Mouse (Mus musculus) midbrain, embryonic 11.5 days (tissue): ENCODE results near the gene Tac4. TPM values are rescaled to one million over a fixed set of nuclear protein-coding genes. Genes with fewer than 3 reads are reported as not detected.

Experiments used
- ATAC-seq: fragments of 200-750 bp; cut with Nextera tagmentation; 2 replicates; pipeline ENCODE4 v1.8.0; 2017; ENCODE audit warnings: moderate TSS enrichment, moderate library complexity; ENCODE audit not compliant: low FRiP score
- DNase-seq: peaks from one replicate; pipeline ENCODE4 v3.0.0; 2015; ENCODE audit warnings: low spot score; ENCODE audit errors: missing footprints
- H3K27ac ChIP-seq: fragments of 300-500 bp; sonication (generic); 2 replicates; pipeline ENCODE4 v1.5.1; 2014; ENCODE audit warnings: low read depth, low read length
- H3K27me3 ChIP-seq: fragments of 300-500 bp; sonication (generic); 2 replicates; pipeline ENCODE4 v1.6.1; 2014; ENCODE audit warnings: mild to moderate bottlenecking, low read length, moderate library complexity, mixed read lengths; ENCODE audit not compliant: control insufficient read depth, insufficient read depth
- H3K36me3 ChIP-seq: fragments of 300-500 bp; sonication (generic); 2 replicates; pipeline ENCODE4 v1.6.1; 2014; ENCODE audit warnings: mild to moderate bottlenecking, low read length, moderate library complexity, mixed read lengths; ENCODE audit not compliant: control insufficient read depth, insufficient read depth
- H3K4me1 ChIP-seq: fragments of 300-500 bp; sonication (generic); 2 replicates; pipeline ENCODE4 v1.6.1; 2014; ENCODE audit warnings: low read length; ENCODE audit not compliant: control insufficient read depth, insufficient read depth
- H3K4me2 ChIP-seq: fragments of 300-500 bp; sonication (generic); 2 replicates; pipeline ENCODE4 v1.6.1; 2014; ENCODE audit warnings: mild to moderate bottlenecking, moderate library complexity
- H3K4me3 ChIP-seq: fragments of 300-500 bp; sonication (generic); 2 replicates; pipeline ENCODE4 v1.5.1; 2014; ENCODE audit warnings: low read depth, low read length
- H3K9ac ChIP-seq: fragments of 300-500 bp; sonication (generic); 2 replicates; pipeline ENCODE4 v1.6.1; 2014; ENCODE audit warnings: low read length
- H3K9me3 ChIP-seq: fragments of 300-500 bp; sonication (generic); 2 replicates; pipeline ENCODE4 v1.6.1; 2016; ENCODE audit warnings: low read length; ENCODE audit not compliant: control insufficient read depth
- WGBS: fragments of 180-500 bp; shearing (Covaris S2); extraction: QIAGEN DNeasy Blood & Tissue Kit; methylation state at CpG from one replicate; pipeline ENCODE4 v1.1.7; 2014; 5-methylcytosine and 5-hydroxymethylcytosine counted together
- polyA plus RNA-seq: library from polyadenylated mRNA; unstranded; fragments of >200 nt; fragmentation: Nextera tagmentation; extraction: Ambion mirVana; gene quantifications from 2 replicates; pipeline ENCODE4 v1.2.1, GENCODE M21; 2014

Tac4 gene
- polyA plus RNA-seq, 1 experiment from 2014 or later: not detected

- H3K4me1 ChIP-seq: peaks cover 4% of the 10 kb centered on the region; the same call in 1 of the 2 replicates
- peak; percentile 71 for ATAC-seq
- no peaks in the 10 kb centered on the region for H3K9me3 ChIP-seq
- 6% methylated on average over 24 of the region's 24 CpGs for WGBS
- no peak overlapping the region for H3K4me3 ChIP-seq
- H3K9ac ChIP-seq: no peak overlapping the region
- H3K36me3 ChIP-seq: no peaks in the 10 kb centered on the region
- H3K4me2 ChIP-seq: peak overlapping the region; percentile 17; the same call in 1 of the 2 replicates
- peak; percentile 98 for DNase-seq
- H3K27me3 ChIP-seq: peaks cover 7% of the 10 kb centered on the region; the same call in 1 of the 2 replicates
- H3K27ac ChIP-seq: no peak overlapping the region
These were observed 29.5 kb upstream of the Tac4 start for GRCm38 (mm10) chr11:95231688-95232328.

DNA sequence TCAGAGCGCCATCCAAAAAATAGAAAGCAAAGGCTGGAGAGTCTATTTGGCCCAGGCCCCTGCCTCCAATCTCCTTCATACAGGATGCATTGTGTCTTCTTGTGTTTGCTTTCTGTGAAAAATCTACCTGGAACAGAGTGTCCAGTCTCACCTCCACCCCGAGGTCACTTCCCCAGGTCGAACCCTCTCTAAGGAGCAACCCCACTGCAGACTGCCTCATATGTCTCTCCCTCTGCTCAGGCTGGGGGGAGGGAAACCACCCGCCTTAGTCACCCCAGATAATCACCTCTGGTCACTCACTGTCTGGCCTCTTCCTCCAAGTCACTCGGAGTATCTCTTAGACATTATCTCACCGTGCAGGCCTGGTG is 29.0 kb upstream of the Tac4 start:
- Histone ChIP-seq H3K4me2 (no peak overlapping the region), H3K4me1 (peaks cover 4% of the 10 kb centered on the region; the same call in 1 of the 2 replicates), H3K27me3 (peaks cover 7% of the 10 kb centered on the region; the same call in 1 of the 2 replicates), H3K27ac (no peak overlapping the region), H3K9me3 (no peaks in the 10 kb centered on the region), H3K4me3 (no peak overlapping the region), H3K36me3 (no peaks in the 10 kb centered on the region), H3K9ac (no peak overlapping the region)
- DNase-seq: peak; percentile 31
- ATAC-seq: peak; percentile 57
- WGBS: 36% methylated on average over 6 of the region's 6 CpGs

DNA sequence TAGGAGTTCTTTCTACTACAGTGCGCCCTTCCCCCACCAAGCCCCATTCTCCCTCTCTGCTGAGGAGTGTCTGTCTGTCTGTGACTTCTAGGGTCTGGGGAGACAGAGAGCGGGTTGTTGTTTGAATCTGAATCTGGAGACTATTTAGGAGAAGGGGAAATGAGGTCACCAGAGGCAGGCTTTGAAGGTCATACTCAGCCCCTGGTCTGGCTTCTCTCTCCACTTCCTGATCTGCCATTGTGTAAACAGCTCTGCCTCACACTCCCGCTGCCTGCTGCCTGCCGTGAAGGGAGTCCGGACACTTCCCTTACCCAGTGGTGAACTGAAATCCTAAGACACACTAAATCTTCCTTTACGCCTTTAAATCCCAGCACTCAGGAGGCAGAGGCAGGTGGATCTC is 22.9 kb upstream of the Tac4 start:
- Histone ChIP-seq H3K27ac (no peak overlapping the region), H3K4me1 (no peaks in the 10 kb centered on the region), H3K4me2 (no peak overlapping the region), H3K27me3 (no peaks in the 10 kb centered on the region; the same call in 1 of the 2 replicates), H3K9me3 (no peaks in the 10 kb centered on the region), H3K4me3 (no peak overlapping the region), H3K9ac (no peak overlapping the region), H3K36me3 (no peaks in the 10 kb centered on the region)
- WGBS: 73% methylated on average over 6 of the region's 6 CpGs
- DNase-seq (peak; percentile 81), ATAC-seq (no peak)

DNA sequence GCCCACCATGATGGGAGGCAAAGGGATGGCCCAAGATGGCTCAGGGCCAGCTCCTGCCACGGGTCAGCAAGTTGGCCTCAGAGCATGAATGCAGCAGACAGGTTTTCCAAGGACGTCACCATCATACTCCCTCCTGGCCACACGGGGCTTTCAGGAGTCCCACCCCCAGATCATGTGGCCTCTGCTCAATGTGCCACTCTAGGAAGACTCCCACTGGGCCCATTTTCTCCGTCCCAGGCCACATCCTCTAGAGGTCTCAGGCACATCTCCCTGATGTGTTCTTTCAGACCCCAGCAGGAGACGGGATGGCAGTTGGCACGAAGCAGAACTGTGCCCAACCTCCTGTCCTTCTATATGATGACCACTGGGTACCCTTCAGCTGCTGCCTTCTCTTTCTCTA is 18.7 kb upstream of the Tac4 start:
- ATAC-seq (no peak), DNase-seq (peak; percentile 73)
- no peak overlapping the region for H3K4me3 ChIP-seq
- H3K4me2 ChIP-seq: no peak overlapping the region
- no peak overlapping the region for H3K9ac ChIP-seq
- H3K4me1 ChIP-seq: no peaks in the 10 kb centered on the region
- no peaks in the 10 kb centered on the region for H3K36me3 ChIP-seq
- H3K27ac ChIP-seq: no peak overlapping the region
- no peaks in the 10 kb centered on the region for H3K27me3 ChIP-seq
- no peaks in the 10 kb centered on the region for H3K9me3 ChIP-seq
- 70% methylated on average over 6 of the region's 6 CpGs for WGBS

DNA sequence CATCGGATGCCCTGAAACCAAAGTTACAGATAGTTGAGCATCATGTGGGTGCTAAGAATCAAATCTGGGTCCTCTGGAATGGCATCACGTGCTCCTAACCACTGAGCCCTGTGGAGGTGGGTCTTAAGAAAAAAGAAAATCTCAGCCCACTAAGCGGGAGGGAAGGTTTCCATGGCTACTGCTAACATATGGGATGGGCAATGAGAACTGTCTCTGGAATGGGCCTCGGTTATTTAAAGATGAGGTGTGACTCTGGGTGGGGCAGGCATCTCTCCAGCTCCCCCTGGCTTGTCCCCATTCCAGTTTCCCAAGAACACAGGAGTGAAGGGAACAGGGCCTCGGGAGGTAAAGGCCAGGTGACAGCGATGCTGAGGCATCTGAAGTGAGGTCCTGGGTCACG is 15.9 kb upstream of the Tac4 start:
- H3K4me1 ChIP-seq: no peaks in the 10 kb centered on the region
- no peak overlapping the region for H3K27ac ChIP-seq
- ATAC-seq (no peak), DNase-seq (no peak)
- no peak overlapping the region for H3K4me3 ChIP-seq
- no peaks in the 10 kb centered on the region for H3K36me3 ChIP-seq
- H3K9me3 ChIP-seq: no peaks in the 10 kb centered on the region
- no peak overlapping the region for H3K9ac ChIP-seq
- no peaks in the 10 kb centered on the region for H3K27me3 ChIP-seq
- WGBS: 72% methylated on average over 7 of the region's 7 CpGs
- H3K4me2 ChIP-seq: no peak overlapping the region

GRCm38 (mm10) chr11:95247065-95247464 is 14.3 kb upstream of the Tac4 start:
- 0 out of 2 replicates have a peak overlapping the region, but pooled peaks have one; percentile 2 for H3K9ac ChIP-seq

DNA sequence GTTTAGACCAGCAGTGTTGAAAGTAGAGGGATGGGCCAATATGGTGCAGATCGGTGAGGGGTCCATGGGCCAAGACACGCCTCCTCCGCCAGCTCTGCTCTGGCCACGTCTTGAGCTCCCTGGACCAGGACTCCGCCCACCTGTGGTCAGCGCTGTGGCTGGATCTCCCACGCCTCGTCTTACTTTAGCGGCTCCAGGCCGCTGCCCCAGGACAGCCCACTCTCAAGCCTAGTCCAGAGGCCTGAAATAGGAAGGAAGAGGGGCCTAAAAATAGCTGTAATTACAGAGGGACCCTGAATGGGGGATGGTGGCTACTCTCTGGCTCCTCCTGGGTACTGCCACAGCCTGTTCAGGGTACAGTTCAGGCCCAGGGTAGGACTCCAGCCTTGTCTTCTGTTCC is 11.2 kb upstream of the Tac4 start:
- no peaks in the 10 kb centered on the region for H3K27me3 ChIP-seq
- H3K36me3 ChIP-seq: no peaks in the 10 kb centered on the region
- ATAC-seq (no peak), DNase-seq (no peak)
- H3K4me2 ChIP-seq: no peak overlapping the region
- H3K9me3 ChIP-seq: no peaks in the 10 kb centered on the region
- no peak overlapping the region for H3K4me3 ChIP-seq
- H3K9ac ChIP-seq: no peak overlapping the region
- no peak overlapping the region for H3K27ac ChIP-seq
- 48% methylated on average over 10 of the region's 10 CpGs for WGBS
- H3K4me1 ChIP-seq: no peaks in the 10 kb centered on the region

More at GRCm38 (mm10) chr11:95247065-95247464, 14.3 kb upstream of the Tac4 start:
- no peak for DNase-seq
- Histone ChIP-seq H3K27me3 (no peaks in the 10 kb centered on the region), H3K9me3 (no peaks in the 10 kb centered on the region), H3K4me3 (no peak overlapping the region), H3K4me2 (no peak overlapping the region), H3K27ac (no peak overlapping the region), H3K36me3 (no peaks in the 10 kb centered on the region), H3K4me1 (no peaks in the 10 kb centered on the region)
- no peak for ATAC-seq
- WGBS: 24% methylated on average over 14 of the region's 14 CpGs

DNA sequence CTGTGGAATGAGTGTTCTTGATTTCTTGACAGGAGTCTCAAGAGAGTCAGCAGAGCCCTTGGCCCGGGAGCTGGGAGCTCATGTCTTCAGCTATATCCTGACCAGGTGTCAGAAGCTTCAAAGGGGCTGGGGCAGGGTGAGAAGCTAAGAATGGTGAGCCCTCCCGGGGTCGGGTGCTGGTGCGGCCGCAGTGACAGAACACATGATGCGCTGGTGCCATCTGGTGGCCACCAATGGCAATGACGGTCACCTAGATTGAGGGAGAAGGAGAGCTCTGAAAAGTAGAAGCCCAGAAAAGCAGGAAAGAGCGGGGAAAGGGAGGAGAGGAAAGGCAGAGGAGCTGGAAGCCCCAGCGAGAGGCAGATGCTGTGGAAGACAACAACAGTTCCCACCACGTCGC is 10.0 kb upstream of the Tac4 start:
- ATAC-seq: no peak
- 5% methylated on average over 11 of the region's 11 CpGs for WGBS

GRCm38 (mm10) chr11:95252104-95252503 is 9.2 kb upstream of the Tac4 start:
- Histone ChIP-seq H3K4me2 (no peak overlapping the region), H3K9me3 (no peaks in the 10 kb centered on the region), H3K4me1 (no peaks in the 10 kb centered on the region), H3K4me3 (no peak overlapping the region), H3K36me3 (no peaks in the 10 kb centered on the region), H3K27me3 (no peaks in the 10 kb centered on the region), H3K9ac (no peak overlapping the region), H3K27ac (no peak overlapping the region)
- WGBS: 82% methylated on average over 6 of the region's 6 CpGs
- DNase-seq (peak; percentile 54), ATAC-seq (no peak)

More for the DNA sequence above, 10.0 kb upstream of the Tac4 start:
- H3K27ac ChIP-seq: no peak overlapping the region
- H3K4me2 ChIP-seq: no peak overlapping the region
- H3K9me3 ChIP-seq: no peaks in the 10 kb centered on the region
- H3K4me1 ChIP-seq: no peaks in the 10 kb centered on the region
- peak; percentile 97 for DNase-seq
- H3K9ac ChIP-seq: no peak overlapping the region
- no peak overlapping the region for H3K4me3 ChIP-seq
- H3K36me3 ChIP-seq: no peaks in the 10 kb centered on the region
- H3K27me3 ChIP-seq: no peaks in the 10 kb centered on the region
